Mouse (Mus musculus) erythroblast, adult 5-6 weeks (primary cell): Measurements from ENCODE around the gene Gucy1b1. TPM values are rescaled to one million over a fixed set of nuclear protein-coding genes. Genes with fewer than 3 reads are reported as not detected.

Source experiments
- ATAC-seq: replicated peaks from 2 replicates; pipeline ENCODE4 v1.8.0; 2016; ENCODE audit warnings: moderate number of reproducible peaks, mild to moderate bottlenecking, moderate TSS enrichment, inconsistent platforms; ENCODE audit not compliant: poor library complexity, low FRiP score, severe bottlenecking
- total RNA-seq, 2 experiments: library from RNA; stranded (forward) in 1 of 2; stranded (reverse) in 1 of 2; fragments of 150-400 nt in 1 of 2; fragments of 200-764, 138-1000 nt in 1 of 2; gene quantifications; 2 replicates each; pipeline versions ENCODE4 v1.2.3 to v1.2.4; 2015 to 2017; ENCODE audit warnings: low replicate concordance in 2 of 2

Gene Gucy1b1
- total RNA-seq, 2 experiments from 2014 or later: 8.5 TPM; not detected in 1

GRCm38 (mm10) chr3:82043676-82044075 is 30.8 kb downstream of the Gucy1b1 start:
- ATAC-seq: no peak

- no peak for ATAC-seq
Measured at GRCm38 (mm10) chr3:82036262-82037044, 38.0 kb downstream of the Gucy1b1 start.

- no peak for ATAC-seq
Measured at GRCm38 (mm10) chr3:82030008-82030748, 44.3 kb downstream of the Gucy1b1 start.

- no peak for ATAC-seq
Measured at GRCm38 (mm10) chr3:82029229-82029628, 45.3 kb downstream of the Gucy1b1 start.

GRCm38 (mm10) chr3:82027286-82027685 is 47.2 kb downstream of the Gucy1b1 start:
- no peak for ATAC-seq

- ATAC-seq: no peak
Measured at GRCm38 (mm10) chr3:82023065-82023464, 51.4 kb downstream of the Gucy1b1 start.

GRCm38 (mm10) chr3:82022421-82022920 is 52.0 kb downstream of the Gucy1b1 start:
- no peak for ATAC-seq

- no peak for ATAC-seq
Measured at GRCm38 (mm10) chr3:82014148-82014703, 60.3 kb downstream of the Gucy1b1 start.

- no peak for ATAC-seq
Measured at GRCm38 (mm10) chr3:82007002-82007401, 67.5 kb downstream of the Gucy1b1 start.

- no peak for ATAC-seq
Measured at GRCm38 (mm10) chr3:81995988-81996387, 78.5 kb downstream of the Gucy1b1 start.

- no peak for ATAC-seq
Measured at GRCm38 (mm10) chr3:81995371-81995770, 79.1 kb downstream of the Gucy1b1 start.

GRCm38 (mm10) chr3:81990531-81990930 is 84.0 kb downstream of the Gucy1b1 start:
- no peak for ATAC-seq

GRCm38 (mm10) chr3:81989692-81990141 is 84.8 kb downstream of the Gucy1b1 start:
- no peak for ATAC-seq

- ATAC-seq: no peak
Measured at GRCm38 (mm10) chr3:81987628-81988027, 86.9 kb downstream of the Gucy1b1 start.

- no peak for ATAC-seq
Measured at GRCm38 (mm10) chr3:81986103-81986502, 88.4 kb downstream of the Gucy1b1 start.

- ATAC-seq: no peak
Measured at GRCm38 (mm10) chr3:81985100-81985499, 89.4 kb downstream of the Gucy1b1 start.

- no peak for ATAC-seq
Measured at GRCm38 (mm10) chr3:81983120-81983895, 91.2 kb downstream of the Gucy1b1 start.
